Mouse (Mus musculus) limb, embryonic 12.5 days (tissue): Measurements from ENCODE around the gene Snu13. TPM values are rescaled to one million over a fixed set of nuclear protein-coding genes. Genes with fewer than 3 reads are reported as not detected.

Experiments
- ATAC-seq: fragments of 200-750 bp; cut with Nextera tagmentation; 2 replicates; pipeline ENCODE4 v1.8.0; 2017; ENCODE audit warnings: low read depth, moderate TSS enrichment; ENCODE audit not compliant: insufficient number of reproducible peaks, insufficient read depth, low FRiP score, low TSS enrichment
- H3K27ac ChIP-seq: fragments of 300-500 bp; sonication (generic); 2 replicates; pipeline ENCODE4 v1.5.1; 2016; ENCODE audit warnings: mild to moderate bottlenecking, moderate library complexity
- H3K27me3 ChIP-seq: fragments of 300-500 bp; sonication (generic); 2 replicates; pipeline ENCODE4 v1.6.1; 2016; ENCODE audit warnings: mild to moderate bottlenecking, moderate library complexity
- H3K36me3 ChIP-seq: fragments of 300-500 bp; sonication (generic); 2 replicates; pipeline ENCODE4 v1.6.1; 2016; ENCODE audit warnings: mild to moderate bottlenecking, moderate library complexity
- H3K4me1 ChIP-seq: fragments of 300-500 bp; sonication (generic); replicated peaks from 2 replicates; pipeline ENCODE4 v1.6.1; 2016
- H3K4me2 ChIP-seq: fragments of 300-500 bp; sonication (generic); 2 replicates; pipeline ENCODE4 v1.6.1; 2016; ENCODE audit warnings: mild to moderate bottlenecking, moderate library complexity
- H3K4me3 ChIP-seq: fragments of 300-500 bp; sonication (generic); replicated peaks from 2 replicates; pipeline ENCODE4 v1.5.1; 2016; ENCODE audit warnings: mild to moderate bottlenecking
- H3K9ac ChIP-seq: fragments of 300-500 bp; sonication (generic); replicated peaks from 2 replicates; pipeline ENCODE4 v1.6.1; 2016; ENCODE audit warnings: mild to moderate bottlenecking, moderate library complexity
- H3K9me3 ChIP-seq: fragments of 300-500 bp; sonication (generic); 2 replicates; pipeline ENCODE4 v1.6.1; 2016; ENCODE audit warnings: mild to moderate bottlenecking, moderate library complexity
- WGBS: fragments of 180-500 bp; shearing (Covaris S2); methylation state at CpG from one replicate; pipeline ENCODE4 v1.1.7; 2016; 5-methylcytosine and 5-hydroxymethylcytosine counted together
- polyA plus RNA-seq: library from polyadenylated mRNA; unstranded; fragments of >200 nt; fragmentation: Nextera tagmentation; extraction: Ambion mirVana; gene quantifications from 2 replicates; pipeline ENCODE4 v1.2.1, GENCODE M21; 2016

Gene Snu13
- polyA plus RNA-seq, 1 experiment from 2014 or later = 272 TPM

DNA sequence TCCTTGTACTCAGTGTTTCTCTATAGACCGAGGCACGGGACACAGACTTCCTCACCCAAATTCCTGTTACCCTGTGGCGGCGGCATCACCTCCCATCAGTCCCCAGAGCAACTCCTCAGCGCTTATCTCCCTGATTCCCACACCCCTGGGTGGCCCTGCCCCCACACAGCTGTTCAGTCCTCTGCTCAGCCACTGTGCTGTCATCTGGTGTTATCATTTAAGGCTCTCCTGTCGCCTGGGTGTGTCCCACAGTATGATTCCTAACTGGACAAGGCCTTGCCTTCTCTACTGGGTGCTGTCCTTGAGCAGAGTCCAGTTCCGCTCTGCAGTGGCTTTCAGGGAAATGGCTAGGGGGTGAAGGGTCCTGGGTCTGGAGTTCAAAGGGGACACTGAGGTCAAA is 56.8 kb downstream of the Snu13 start:
- H3K27ac ChIP-seq = no peak overlapping the region
- WGBS = 57% methylated on average over 7 of the region's 7 CpGs
- H3K4me1 ChIP-seq = peaks cover 7% of the 10 kb centered on the region; the same call in 1 of the 2 replicates
- H3K9me3 ChIP-seq = no peaks in the 10 kb centered on the region
- H3K27me3 ChIP-seq = no peaks in the 10 kb centered on the region
- no peak overlapping the region for H3K4me3 ChIP-seq
- no peak for ATAC-seq
- H3K36me3 ChIP-seq = peaks cover 31% of the 10 kb centered on the region
- H3K9ac ChIP-seq = no peak overlapping the region
- no peak overlapping the region for H3K4me2 ChIP-seq

Other genes starting within 250 kb of the Snu13 start
- 26.1 and 27.2 TPM in 2 replicates for gene Tef, start 245.2 kb downstream of the Snu13 start, polyA plus RNA-seq
- gene Tob2, start 188.8 kb downstream of the Snu13 start, polyA plus RNA-seq = 22.6 and 25.0 TPM in 2 replicates
- 147 and 168 TPM in 2 replicates for gene Phf5a, start 175.7 kb downstream of the Snu13 start, polyA plus RNA-seq
- 139 and 143 TPM in 2 replicates for gene Aco2, start 175.3 kb downstream of the Snu13 start, polyA plus RNA-seq
- 60.1 and 62.4 TPM in 2 replicates for gene Polr3h, start 121.4 kb downstream of the Snu13 start, polyA plus RNA-seq
- 7.9 and 9.6 TPM in 2 replicates for gene Csdc2, start 110.8 kb downstream of the Snu13 start, polyA plus RNA-seq
- 16.7 and 17.1 TPM in 2 replicates for gene Pmm1, start 86.7 kb downstream of the Snu13 start, polyA plus RNA-seq
- not detected in 2 replicates for gene 1700029P11Rik, start 67.1 kb downstream of the Snu13 start, polyA plus RNA-seq
- 91.2 and 91.6 TPM in 2 replicates for gene Xrcc6, start 59.8 kb downstream of the Snu13 start, polyA plus RNA-seq
- gene Desi1, start 13.7 kb downstream of the Snu13 start, polyA plus RNA-seq = 30.4 TPM in 2 replicates
- gene 4930407I10Rik, start 11.6 kb upstream of the Snu13 start, polyA plus RNA-seq = not detected in 2 replicates
- gene Mei1, start 22.4 kb upstream of the Snu13 start, polyA plus RNA-seq = 0.10 TPM in 1 of 2 replicates, not detected in the other
- 23.4 and 26.6 TPM in 2 replicates for gene Ccdc134, start 80.3 kb upstream of the Snu13 start, polyA plus RNA-seq
- 186 and 188 TPM in 2 replicates for gene Srebf2, start 99.6 kb upstream of the Snu13 start, polyA plus RNA-seq
- 0.10 and 0.23 TPM in 2 replicates for gene Shisa8, start 165.2 kb upstream of the Snu13 start, polyA plus RNA-seq
- gene Tnfrsf13c, start 176.8 kb upstream of the Snu13 start, polyA plus RNA-seq = 0.10 TPM in 1 of 2 replicates, not detected in the other
- 75.5 and 75.7 TPM in 2 replicates for gene Cenpm, start 197.2 kb upstream of the Snu13 start, polyA plus RNA-seq
- not detected in 2 replicates for gene 1500009C09Rik, start 204.8 kb upstream of the Snu13 start, polyA plus RNA-seq
- 45.5 and 46.3 TPM in 2 replicates for gene Sept3, start 227.3 kb upstream of the Snu13 start, polyA plus RNA-seq